Mouse (Mus musculus) heart, adult 8-10 months (tissue): ENCODE measurements around the gene Dach2. TPM values are rescaled to one million over a fixed set of nuclear protein-coding genes. Genes with fewer than 3 reads are reported as not detected.
"Not testable (repeated sequence)": the region's sequence is repeated elsewhere in the genome, so short reads cannot be mapped to it uniquely, and the experiment has no call there.

Source experiments
- DNase-seq: peaks from one replicate; pipeline ENCODE4 v3.0.0; 2022; ENCODE audit warnings: low spot score
- total RNA-seq, 4 experiments: library from RNA; stranded (reverse); gene quantifications; 2 replicates each; pipeline ENCODE4 v1.2.4; 2022

The Dach2 gene
- total RNA-seq = not detected

DNA sequence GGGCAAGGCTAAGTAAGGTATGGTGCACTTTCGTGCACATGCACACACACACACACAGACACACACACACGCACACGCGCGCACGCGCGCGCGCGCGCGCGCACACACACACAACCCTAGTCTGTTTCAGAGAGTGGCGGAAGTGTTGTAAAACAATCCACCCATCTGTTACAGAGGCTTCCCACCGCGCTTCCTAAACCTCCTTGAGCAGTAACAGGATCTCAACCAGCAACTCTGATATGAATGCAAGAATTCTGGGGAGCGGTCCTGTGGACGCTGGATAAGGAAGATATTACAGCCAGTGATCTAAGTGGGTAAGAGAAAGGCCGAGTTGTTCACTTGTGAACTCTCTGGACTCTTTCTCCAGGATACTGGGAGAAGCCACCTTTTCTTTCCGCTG, at the start of gene Dach2:
TSS of gene Dach2 (plus strand) at position 107 of the 400 bp plus-strand sequence.
- no peak for DNase-seq

DNA sequence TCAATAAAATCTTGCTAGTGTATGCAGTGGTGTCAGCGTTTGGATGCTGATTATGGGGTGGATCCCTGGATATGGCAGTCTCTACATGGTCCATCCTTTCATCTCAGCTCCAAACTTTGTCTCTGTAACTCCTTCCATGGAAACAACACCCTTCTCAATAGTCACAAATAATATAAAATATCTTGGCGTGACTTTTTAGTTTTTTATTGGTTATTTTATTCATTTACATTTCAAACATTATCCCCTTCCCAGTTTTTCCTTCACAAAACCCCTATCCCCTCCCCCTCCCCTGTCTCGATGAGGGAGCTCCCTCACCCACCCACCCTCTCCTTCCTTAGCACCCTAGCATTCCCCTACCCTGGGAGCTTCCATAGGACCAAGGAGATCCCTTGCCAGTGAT, 44.9 kb upstream of the Dach2 start:
- not testable (repeated sequence) for DNase-seq

DNA sequence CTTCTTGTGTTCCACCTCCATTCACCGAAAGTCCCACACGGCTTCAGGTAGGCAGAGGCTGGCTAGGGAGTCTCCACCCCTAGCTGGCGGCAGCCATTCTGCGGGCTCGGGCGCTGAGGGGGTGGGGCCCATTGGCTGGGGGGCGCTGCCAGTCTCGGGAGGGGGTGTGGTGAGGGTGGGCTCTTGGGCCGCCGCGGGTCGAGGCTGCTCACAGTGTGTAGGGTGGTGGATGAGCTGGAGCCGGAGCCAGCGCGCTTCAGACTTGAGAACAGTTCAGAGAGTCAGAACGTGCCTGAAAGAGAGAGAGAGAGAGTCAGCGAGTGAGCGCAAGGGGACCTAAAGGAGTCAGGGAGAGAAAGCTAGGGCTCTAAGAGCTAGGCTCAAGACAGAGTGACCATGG, 721 bp downstream of the Dach2 start:
- no peak for DNase-seq

DNA sequence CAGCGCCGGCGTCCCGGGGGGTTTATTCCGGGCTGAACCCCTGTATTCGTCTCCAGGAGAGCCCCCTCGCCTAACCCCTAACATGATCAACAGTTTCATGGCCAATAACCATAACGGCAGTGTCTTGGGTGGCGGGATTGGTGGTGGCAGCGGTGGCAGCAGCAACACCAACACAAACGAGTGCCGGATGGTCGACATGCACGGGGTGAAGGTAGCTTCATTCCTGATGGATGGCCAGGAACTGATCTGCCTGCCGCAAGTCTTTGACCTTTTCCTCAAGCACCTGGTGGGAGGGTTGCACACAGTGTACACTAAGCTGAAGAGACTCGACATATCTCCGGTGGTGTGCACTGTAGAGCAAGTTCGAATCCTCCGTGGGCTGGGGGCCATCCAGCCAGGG, 1.2 kb downstream of the Dach2 start:
- no peak for DNase-seq

DNA sequence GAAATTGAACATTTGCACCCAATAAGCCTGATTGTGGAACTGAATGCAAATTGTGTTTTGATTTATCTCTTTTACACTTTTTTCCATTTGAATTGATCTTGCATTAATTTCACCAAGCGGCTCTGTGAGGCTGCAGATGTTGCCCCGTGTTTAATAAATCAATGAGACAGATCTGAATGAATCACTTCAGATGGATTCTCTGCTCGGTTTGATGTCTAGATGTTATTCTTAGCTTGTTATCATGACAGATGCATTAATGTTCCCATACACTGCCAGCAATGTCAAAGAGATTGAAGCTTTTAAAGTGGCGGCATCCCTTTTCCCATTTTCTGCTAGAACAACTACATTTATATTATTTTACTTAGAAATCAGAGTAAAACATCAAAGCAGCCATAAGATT, 7.0 kb downstream of the Dach2 start:
- no peak for DNase-seq

DNA sequence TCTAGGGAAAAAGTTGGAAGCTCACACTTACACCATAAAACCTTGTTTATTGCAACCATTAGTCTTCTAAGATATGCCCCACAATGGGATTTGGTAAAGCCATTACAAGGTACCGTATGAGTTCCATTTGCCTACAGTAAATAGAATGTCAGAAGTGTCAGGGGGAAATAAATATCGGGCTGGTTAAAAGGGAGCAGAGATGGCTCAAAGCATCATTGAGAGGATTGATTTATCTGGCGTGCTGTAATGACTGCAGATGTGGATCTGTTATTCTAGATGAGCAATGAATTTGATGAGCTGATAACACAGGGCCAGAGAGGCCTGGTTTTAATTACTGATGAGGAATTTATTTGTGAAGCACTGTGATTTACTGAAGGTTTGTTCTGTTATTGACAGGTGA, 40.8 kb downstream of the Dach2 start:
- DNase-seq = no peak

DNA sequence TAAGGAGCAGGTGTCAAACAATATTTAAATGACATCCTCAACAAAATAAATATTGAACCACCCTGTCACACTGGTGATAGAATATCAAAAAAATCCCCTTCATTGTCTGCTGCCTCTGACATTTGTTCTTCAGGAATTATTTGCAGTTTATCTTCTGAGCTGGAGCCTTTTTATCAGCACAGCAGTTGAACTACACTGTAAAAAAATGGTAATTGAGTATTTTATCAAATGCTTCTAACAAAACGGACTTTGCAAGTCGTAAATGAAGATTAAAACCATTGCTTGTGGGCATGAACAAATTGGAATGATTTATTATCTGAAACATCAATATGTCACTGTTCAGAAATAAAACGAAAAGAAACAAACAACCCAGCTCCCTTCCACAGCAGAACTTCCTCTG, 97.1 kb downstream of the Dach2 start:
- no peak for DNase-seq

DNA sequence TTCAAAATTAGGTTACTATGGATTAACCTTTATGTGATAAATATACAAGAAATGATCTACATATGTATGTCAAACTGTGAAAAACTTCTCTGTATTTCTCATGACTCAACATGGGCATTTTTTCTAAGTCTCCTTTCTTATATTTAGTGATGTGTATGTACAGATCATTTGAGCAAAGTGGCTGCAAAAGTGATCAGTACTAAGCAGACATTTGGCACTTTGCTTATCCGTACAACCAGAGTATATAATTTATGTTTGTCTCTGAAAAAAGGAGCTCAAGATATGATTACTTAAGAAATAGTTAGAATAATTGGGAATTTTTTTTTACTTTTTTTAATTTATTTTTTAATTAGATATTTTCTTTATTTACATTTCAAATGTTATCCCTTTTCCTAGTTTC, 111.4 kb downstream of the Dach2 start:
- DNase-seq = no peak

DNA sequence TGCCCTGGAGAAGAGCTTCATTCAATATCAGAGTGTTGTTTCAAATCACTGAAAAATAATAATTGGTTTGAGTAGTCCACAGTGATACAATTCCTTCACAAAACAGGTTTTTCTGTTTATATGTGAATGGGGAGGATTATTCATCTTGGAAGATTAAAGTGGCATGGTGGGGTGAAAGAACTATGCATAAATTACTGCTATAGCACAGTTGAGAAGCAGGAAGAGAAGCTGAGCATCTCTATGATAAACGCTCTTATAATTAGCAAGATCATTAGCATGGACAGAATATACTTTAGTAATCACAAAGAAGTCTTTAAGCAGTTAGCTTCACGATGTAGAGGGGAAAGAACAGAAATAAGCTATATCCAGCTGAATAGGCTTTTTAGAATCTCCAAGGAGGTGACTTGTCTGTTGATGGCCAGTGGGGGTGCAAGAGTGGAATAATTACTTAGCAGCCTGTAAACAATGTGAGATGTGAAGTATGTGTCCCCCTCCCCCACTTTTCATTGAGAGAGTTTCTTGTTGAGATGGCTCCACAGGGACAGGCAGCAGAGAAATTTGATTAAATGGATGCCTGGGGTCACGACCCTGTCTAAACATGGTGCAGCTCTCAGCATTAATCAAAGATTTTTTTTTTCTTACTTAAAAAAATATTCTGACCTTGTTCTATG, 124.3 kb downstream of the Dach2 start:
- DNase-seq = no peak

DNA sequence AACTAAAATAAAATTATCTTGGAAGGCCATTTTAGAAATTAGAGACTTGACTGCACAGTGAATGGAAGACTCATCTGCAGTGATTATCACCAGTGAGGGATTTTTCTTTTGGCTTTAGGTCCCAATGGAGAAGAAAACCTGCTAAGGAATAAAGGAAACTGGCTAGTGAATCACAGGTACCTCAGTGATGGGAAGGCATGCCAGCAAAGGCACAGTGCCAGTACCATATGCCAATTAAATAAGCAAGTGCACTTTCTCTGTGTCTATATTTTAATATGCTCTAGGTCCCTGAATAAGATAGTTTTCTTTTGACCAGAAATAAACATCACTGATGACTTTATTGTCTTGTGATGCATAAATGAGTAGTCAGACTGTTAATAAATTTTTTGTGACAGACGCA, 184.8 kb downstream of the Dach2 start:
- no peak for DNase-seq

DNA sequence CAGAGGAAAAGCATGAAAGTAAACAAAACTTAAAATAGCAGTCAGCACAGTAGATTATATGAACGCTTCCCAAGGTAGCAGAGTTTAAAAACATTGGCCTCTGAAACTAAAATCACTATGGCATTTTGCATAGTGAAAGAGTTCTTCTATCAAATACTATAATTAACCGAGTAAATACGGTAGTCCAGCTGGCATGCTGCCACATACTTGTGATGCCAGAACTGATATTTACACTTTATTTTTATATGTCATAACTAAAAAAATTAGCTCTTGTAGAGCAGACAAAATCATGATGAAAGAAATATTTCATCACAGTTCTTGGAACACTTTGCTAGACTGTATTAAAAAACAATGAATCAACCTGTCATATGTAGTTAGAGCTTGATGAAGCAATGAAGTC, 247.8 kb downstream of the Dach2 start:
- DNase-seq = no peak

DNA sequence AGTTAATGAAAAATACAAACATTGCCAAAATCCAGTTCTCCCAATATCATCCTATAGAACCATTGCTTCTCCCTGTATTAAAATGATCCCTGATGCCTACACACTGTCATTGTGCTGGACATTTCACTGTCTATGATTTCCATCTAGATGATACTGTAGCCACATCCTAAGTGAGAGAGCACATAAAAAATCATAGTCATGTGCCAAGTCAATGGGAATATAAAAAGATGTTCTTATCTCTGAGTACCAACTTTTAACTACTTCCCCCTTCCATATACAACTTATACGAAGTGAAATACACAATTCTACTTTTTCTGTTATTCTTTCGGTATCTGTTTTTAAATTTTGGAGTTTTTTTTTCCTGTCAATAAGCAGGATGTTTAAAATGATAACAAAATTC, 266.6 kb downstream of the Dach2 start:
- DNase-seq = no peak

DNA sequence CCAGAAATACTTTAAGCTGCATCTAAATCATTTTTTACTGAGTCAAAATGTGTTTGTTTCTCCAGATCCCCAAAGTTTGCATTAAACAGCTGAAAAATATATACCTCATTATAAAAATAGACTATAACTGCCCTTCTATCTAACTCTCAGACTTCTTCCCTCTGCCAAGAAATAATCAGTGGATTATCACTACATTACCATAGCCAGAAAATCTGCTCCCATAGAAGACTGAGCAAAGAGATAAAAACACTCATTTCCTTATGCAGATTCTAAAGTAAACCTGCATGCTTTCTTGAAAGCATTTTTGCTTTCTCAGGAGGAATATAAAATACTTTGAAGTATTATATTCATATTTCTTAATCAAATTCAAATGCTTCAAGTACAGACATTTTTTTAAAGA, 368.8 kb downstream of the Dach2 start:
- no peak for DNase-seq

DNA sequence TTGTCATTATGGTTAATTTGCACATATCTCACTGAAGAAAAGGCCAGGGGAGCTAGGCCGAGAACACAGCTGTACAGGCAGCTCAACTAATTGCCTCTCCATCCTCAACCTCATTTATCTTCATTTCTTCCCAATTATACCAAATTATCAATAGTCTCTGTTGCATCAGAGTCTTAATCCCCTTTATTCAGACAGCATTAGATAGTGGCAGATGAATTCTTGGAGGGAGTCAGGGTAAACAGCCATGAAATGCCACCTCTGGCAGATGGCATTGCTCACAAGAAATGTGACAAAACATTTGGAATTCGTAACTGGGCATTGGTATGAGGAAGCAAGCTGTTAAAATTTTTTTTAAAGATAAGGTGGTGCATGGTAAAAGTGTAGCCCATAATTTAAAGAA, 389.9 kb downstream of the Dach2 start:
- no peak for DNase-seq

DNA sequence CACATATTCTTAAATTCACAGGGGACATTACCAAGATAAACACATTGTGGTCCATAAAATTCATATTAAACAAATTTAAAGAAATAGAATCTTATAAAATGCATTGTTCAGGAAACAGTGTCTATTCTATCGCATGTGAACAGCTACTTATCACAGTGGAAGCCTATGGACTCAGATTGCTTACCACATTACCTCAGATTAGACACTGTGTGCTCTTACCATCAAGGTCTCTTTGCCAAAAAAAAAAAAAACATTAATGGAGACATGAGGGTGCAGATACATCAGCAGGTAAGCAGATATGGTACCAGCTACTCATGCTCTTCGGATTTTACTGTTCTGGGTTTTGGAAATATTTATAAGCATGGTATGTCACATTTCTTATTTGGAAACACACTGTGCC, 415.1 kb downstream of the Dach2 start:
- no peak for DNase-seq

DNA sequence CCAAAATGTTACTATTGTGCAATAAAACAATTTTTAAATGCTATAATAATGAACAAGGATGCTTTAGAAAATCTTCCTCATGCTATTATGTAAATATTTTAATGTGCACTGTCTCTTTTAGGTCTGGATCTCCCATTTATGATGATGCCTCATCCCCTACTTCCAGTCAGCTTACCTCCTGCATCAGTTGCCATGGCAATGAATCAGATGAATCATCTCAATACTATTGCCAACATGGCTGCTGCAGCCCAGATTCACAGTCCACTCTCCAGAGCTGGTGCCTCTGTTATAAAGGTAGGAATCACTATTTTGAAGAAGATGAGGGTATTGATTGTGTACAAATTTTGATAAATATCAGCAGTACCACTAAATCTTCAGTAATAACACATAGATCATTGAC, 426.8 kb downstream of the Dach2 start:
- no peak for DNase-seq

DNA sequence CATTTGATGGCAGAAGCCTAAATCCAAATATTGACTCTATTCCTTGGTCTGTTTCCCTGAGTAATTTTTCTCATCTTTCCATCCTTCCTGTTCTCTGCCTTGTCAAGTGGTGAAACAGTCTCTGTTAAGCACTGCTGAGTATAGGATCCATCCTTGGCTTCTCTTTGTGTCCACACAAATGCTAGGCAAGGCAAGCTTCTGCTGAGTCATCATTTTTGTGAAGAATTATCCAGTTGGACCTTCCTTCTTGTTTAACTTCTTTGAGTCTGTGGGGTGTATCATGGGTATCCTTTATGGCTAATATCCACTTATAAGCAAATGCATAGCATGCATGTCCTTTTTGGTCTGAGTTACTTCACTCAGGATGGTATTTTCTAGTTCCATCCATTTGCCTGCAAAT, 449.8 kb downstream of the Dach2 start:
- DNase-seq = no peak

DNA sequence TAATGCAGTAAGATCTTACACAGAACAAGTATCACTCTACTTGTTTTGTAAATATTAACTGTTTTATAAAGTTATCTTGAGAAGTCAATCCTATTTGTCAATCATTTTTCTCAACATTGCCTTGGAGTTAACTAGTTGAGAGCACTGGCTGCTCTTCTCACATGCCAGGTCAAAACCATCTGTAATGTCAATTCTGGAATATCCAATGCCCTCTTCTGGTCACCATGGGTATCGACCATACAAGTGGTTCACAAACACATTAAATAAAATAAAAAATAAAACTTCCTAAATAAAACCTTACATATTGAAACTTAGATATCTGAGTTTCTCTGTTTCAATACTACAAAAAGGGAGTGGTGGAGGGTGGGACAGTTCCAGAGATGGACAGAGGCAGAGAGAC, 495.0 kb downstream of the Dach2 start:
- no peak for DNase-seq

DNA sequence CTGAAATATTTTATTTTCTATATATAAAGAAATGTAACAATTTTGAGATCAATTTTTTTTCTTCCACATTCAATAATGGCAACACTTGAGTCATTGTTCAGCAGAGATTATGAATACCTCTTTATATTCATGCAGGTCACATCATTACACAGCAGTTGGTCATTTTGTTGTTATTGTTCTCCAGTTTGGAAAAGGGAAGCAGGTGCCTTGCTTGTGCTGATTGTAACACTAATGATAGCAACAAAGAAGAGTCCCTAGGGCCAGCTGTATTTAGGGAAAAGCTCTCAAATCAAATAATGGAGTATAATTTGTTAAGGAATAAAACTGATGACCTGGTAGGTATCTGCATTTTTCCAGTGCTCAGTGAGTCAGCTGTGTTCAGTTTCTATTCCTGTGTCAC, 513.1 kb downstream of the Dach2 start:
- no peak for DNase-seq

DNA sequence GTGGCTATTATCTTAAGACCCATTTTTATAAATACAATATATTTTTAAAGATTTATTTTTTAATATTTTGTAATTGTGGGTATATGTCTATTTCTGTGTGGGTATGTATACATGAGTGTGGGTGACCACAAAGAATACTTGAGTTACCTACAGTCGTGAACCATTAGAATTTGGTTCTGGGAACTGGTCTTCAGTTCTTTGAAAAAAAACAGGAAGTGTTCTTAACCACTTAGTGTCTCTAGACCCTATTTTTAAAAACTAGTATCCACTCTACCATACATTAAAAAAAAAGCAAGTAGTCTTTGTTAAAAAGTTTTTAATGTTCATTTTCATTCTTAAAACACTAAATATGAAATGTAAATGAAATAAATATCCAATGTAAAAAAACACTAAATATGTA, 529.5 kb downstream of the Dach2 start:
- no peak for DNase-seq

DNA sequence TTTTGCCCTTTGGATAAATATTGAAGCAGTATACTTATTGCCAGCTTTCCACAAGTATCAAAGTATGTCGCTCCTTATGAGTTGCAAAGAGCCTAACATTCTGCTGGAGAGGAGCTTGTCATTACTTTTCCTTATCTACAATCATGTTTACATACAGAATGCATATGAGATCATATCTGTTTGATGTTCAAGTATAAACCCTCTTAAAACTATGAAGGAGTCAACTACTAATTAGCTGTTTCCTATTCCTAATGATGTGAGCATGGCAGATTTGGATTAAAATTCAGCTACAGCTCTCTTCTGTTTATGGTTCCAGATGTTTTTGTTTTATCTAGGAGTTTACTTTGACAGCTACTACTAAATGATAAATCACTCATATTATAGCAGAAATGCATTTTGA, 535.8 kb downstream of the Dach2 start:
- DNase-seq = no peak

DNA sequence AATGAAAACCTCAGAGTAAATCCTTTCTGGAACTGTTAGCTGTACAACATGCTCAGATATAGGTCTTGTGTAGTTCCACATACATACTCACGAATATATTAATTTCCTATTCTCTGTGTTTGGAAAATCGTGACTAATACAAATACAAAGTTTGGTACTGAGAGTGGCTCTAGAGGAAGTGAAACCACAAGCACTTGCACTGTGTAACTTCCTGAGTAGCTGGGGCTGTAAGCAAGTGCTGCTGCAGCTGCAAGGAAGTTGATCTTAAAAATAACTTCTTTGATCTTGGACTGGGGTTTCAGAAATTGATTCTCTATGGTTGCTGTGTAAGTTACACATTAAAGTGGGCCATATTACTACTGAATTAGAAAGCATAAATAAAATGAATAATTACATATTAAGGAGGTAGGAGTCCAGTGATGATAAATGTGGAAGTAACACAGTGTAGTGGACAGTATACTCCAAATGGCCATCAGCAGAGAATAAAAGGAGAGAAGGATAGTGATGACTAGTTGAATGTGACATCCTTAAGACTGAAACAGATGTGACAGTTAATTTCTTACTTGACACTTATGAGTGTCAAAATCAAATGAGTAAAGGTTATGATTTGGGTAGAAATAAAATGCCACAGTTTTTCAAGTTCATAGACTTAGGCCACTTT, 570.7 kb downstream of the Dach2 start:
- peak; percentile 11 for DNase-seq
